Mouse (Mus musculus) liver, embryonic 14 days (tissue): ENCODE data around the gene Olfr1174-ps. TPM values are rescaled to one million over a fixed set of nuclear protein-coding genes. Genes with fewer than 3 reads are reported as not detected.

Experiments
- polyA plus RNA-seq: library from polyadenylated mRNA; depleted of rRNA; stranded (reverse); fragments of >200 nt; gene quantifications from 2 replicates; pipeline ENCODE4 v1.2.3, GENCODE M21; 2012; rRNA removed

Gene Olfr1174-ps
- not detected in 2 replicates for polyA plus RNA-seq

DNA sequence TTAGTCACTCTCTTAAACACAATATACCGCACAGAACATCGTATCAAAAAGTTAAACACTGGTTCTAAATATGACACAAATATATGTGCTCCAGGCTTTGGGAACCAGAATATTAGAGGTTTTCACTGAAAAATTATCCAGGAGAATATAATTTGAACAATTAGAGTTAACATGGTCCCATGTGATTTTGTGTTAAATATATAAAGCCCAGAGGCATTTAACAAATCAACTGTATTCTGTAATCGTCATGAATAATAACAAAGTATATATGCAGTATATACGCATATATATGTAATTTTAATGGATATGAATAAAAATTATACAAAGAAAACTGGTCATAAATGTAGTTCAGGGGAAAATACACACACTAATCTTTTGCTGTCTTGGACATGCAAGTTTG, at the start of gene Olfr1174-ps:
TSS of gene Olfr1174-ps (minus strand) at position 101 of the 400 bp plus-strand sequence.

DNA sequence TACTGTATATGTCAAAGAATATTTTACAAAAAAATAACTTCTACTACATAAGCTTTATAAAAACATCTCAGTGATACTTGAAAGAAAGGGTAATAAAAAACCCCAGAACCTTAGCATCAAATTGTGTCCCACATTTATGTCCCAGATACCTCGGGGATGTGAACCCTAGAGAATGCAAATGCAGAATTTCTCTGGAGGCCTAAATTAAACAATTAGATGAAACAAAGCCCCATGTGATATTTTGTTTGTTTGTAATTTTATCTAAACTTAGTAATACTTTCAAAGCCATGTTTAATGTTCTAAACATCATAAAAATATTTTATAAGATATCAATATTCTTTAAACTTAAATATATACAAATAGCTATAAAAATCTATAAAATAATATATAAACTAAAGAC, 31.5 kb upstream of the Olfr1174-ps start, which contains the start of gene Olfr1177-ps:
TSS of gene Olfr1177-ps (minus strand) at position 101 of the 400 bp plus-strand sequence.

DNA sequence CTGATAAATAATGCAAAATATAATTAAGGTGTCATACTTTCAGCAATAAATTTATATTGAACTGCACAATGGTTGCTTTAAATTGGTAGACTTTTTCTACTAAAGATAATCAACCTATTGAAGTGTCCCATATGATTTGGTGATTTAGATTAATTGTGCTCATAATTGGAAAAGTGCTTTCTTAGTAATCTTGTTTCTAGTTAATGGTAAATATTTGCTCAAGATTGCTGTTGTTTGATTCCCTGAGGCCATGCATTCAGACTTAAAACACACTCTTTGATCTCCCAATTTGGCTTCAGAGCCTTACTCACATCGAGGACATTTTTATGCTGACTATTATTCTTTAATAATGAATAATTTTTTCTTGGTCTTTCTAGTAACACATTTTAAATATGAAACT, 21.5 kb upstream of the Olfr1174-ps start, which contains the start of gene Olfr1176:
TSS of gene Olfr1176 (plus strand) at position 301 of the 400 bp plus-strand sequence.

DNA sequence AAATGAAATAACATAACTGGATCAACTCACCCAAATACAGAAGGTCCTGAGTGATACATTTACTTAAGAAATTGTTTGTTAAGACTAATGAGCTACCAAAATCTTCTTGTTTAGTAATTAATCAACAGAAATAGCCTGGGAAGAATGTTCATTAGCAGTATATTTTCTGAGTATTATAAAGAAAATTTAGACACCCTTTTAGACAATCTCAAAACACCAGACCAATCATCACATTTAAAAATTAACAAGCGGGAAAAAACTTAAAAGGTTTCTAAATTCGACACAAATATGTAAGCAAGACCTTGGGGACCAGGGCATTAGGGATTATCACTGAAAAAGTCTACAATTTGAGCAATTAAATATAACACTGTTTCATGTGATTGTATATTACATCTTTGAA, 12.2 kb upstream of the Olfr1174-ps start, which contains the start of gene Olfr1175-ps:
TSS of gene Olfr1175-ps (minus strand) at position 101 of the 400 bp plus-strand sequence.

DNA sequence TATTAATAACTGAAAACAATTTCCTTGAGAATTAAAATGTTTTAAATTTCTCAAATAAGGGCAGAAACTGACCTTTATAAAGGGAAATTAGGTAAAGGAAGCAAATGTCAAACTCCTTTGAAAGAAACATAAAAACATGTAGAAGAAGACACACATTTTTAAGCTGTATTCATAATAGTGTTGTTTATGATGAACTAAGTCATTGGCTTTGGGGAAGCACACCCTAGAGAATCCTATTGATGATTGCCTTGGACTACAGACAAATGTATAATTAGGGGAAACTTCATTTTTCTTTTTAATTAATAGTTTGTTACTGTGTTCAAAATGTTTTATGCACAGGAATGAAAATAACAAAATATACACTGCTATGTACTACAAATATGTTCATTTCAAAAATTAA, 35.2 kb downstream of the Olfr1174-ps start, which contains the start of gene Olfr1173:
TSS of gene Olfr1173 (minus strand) at position 101 of the 400 bp plus-strand sequence.

Other genes with a start within 250 kb of the Olfr1174-ps start
- gene Olfr1163, start 243.3 kb downstream of the Olfr1174-ps start, polyA plus RNA-seq, result not detected in 2 replicates
- not detected in 2 replicates for gene Olfr1164, start 221.2 kb downstream of the Olfr1174-ps start, polyA plus RNA-seq
- not detected in 2 replicates for gene Olfr1166, start 186.9 kb downstream of the Olfr1174-ps start, polyA plus RNA-seq
- not detected in 2 replicates for gene Olfr1167, start 159.9 kb downstream of the Olfr1174-ps start, polyA plus RNA-seq
- gene Olfr1168, start 133.3 kb downstream of the Olfr1174-ps start, polyA plus RNA-seq, result not detected in 2 replicates
- gene Olfr1170, start 86.8 kb downstream of the Olfr1174-ps start, polyA plus RNA-seq, result not detected in 2 replicates
- not detected in 2 replicates for gene Olfr1173, start 35.3 kb downstream of the Olfr1174-ps start, polyA plus RNA-seq
- gene Olfr1175-ps, start 12.1 kb upstream of the Olfr1174-ps start, polyA plus RNA-seq, result not detected in 2 replicates
- gene Olfr1176, start 21.6 kb upstream of the Olfr1174-ps start, polyA plus RNA-seq, result not detected in 2 replicates
- gene Olfr1177-ps, start 31.4 kb upstream of the Olfr1174-ps start, polyA plus RNA-seq, result not detected in 2 replicates
- gene Olfr1178, start 71.9 kb upstream of the Olfr1174-ps start, polyA plus RNA-seq, result not detected in 2 replicates
- gene Olfr1179, start 91.3 kb upstream of the Olfr1174-ps start, polyA plus RNA-seq, result not detected in 2 replicates
- gene Olfr1180, start 104.0 kb upstream of the Olfr1174-ps start, polyA plus RNA-seq, result not detected in 2 replicates
- not detected in 2 replicates for gene Olfr1181, start 111.0 kb upstream of the Olfr1174-ps start, polyA plus RNA-seq
- not detected in 2 replicates for gene Gm13757, start 134.0 kb upstream of the Olfr1174-ps start, polyA plus RNA-seq
- gene Olfr1183, start 139.7 kb upstream of the Olfr1174-ps start, polyA plus RNA-seq, result not detected in 2 replicates
- not detected in 2 replicates for gene Olfr1184, start 168.5 kb upstream of the Olfr1174-ps start, polyA plus RNA-seq
- not detected in 2 replicates for gene Olfr1185-ps1, start 178.2 kb upstream of the Olfr1174-ps start, polyA plus RNA-seq
- gene Olfr1186, start 203.4 kb upstream of the Olfr1174-ps start, polyA plus RNA-seq, result not detected in 2 replicates
- not detected in 2 replicates for gene Olfr1188, start 241.8 kb upstream of the Olfr1174-ps start, polyA plus RNA-seq